Comparison of ENCODE assay signal across 10 mouse cellular contexts in genomic region chr4:43114946-43115345, GRCm38 (mm10). TPM values are rescaled to one million over a fixed set of nuclear protein-coding genes. Genes with fewer than 3 reads are reported as not detected.
DNase-seq lines count a peak whose midpoint lies in the region; ATAC-seq and TF ChIP-seq lines count a peak whose summit lies in the region.
"Had no signal": no experiment of that assay in that cellular context is flagged by ENCODE, and none has a peak within 500 bp of the region (broad histone marks: within the 10 kb centered on the region; RNA-seq: fewer than 3 reads in every experiment).

No protein-coding gene starts in this region.

- no peak overlapping the region for H3K4me2 ChIP-seq in midbrain, postnatal 0 days (ENCODE audit: low read depth, low read length, poor library complexity, severe bottlenecking)
- H3K4me2 ChIP-seq in midbrain, embryonic 15.5 days, result no peak overlapping the region
- H3K4me2 ChIP-seq in limb, embryonic 14.5 days (replicated peaks; ENCODE audit: low read depth, low read length, severe bottlenecking), result no peak overlapping the region
- H3K4me2 ChIP-seq: neural tube, embryonic 13.5 days had no signal

- ATAC-seq in midbrain, postnatal 0 days (ENCODE audit: low FRiP score), result no peak
- ATAC-seq in midbrain, embryonic 15.5 days (replicated peaks), result no peak
- no peak for ATAC-seq in limb, embryonic 14.5 days (ENCODE audit: low FRiP score, low read depth)
- ATAC-seq in monocyte, adult 5-6 weeks (replicated peaks; ENCODE audit: insufficient number of reproducible peaks, low FRiP score, low TSS enrichment, poor library complexity, severe bottlenecking), result no peak

- no peak overlapping the region for H3K27ac ChIP-seq in midbrain, postnatal 0 days (ENCODE audit: low read depth, low read length)
- H3K27ac ChIP-seq in midbrain, embryonic 15.5 days, result no peak overlapping the region
- H3K27ac ChIP-seq in limb, embryonic 14.5 days (replicated peaks; ENCODE audit: low read depth, low read length), result no peak overlapping the region
- H3K27ac ChIP-seq: neural tube, embryonic 13.5 days had no signal

- 17% methylated on average over 2 of the region's 2 CpGs for WGBS in midbrain, postnatal 0 days
- WGBS in midbrain, embryonic 15.5 days, result 19% methylated on average over 2 of the region's 2 CpGs
- WGBS in limb, embryonic 14.5 days, result 8% methylated on average over 2 of the region's 2 CpGs

- no peak for TF ChIP-seq POLR2A in limb, embryonic 14.5 days (IDR thresholded peaks at IDR 0.05; ENCODE audit: borderline replicate concordance, extremely low read depth, insufficient read depth, insufficient read length)

- no peaks in the 10 kb centered on the region for H3K9me3 ChIP-seq in midbrain, postnatal 0 days (ENCODE audit: low read length)
- H3K9me3 ChIP-seq in midbrain, embryonic 15.5 days, result no peaks in the 10 kb centered on the region
- no peaks in the 10 kb centered on the region for H3K9me3 ChIP-seq in limb, embryonic 14.5 days (ENCODE audit: control insufficient read depth, low read length)
- H3K9me3 ChIP-seq: neural tube, embryonic 13.5 days had no signal

- peak; percentile 78 for DNase-seq in midbrain, postnatal 0 days (ENCODE audit: low spot score)
- peak; percentile 29 to 40 for DNase-seq in adrenal gland, adult 18-20 months (ENCODE audit: low spot score in 2 of 2)
- peak; percentile 78 for DNase-seq in embryo, embryonic 10.5 days (ENCODE audit: low spot score)
- DNase-seq in kidney, adult 8-10 months, result peak; percentile 17 to 56
- DNase-seq in limb, embryonic 14.5 days (ENCODE audit: low spot score), result peak; percentile 77
- DNase-seq in retina, postnatal 7 days (ENCODE audit: low read depth, low spot score), result peak; percentile 51

- no peaks in the 10 kb centered on the region for H3K4me1 ChIP-seq in midbrain, postnatal 0 days (ENCODE audit: insufficient read depth, low read length)
- H3K4me1 ChIP-seq in midbrain, embryonic 15.5 days, result no peaks in the 10 kb centered on the region
- no peaks in the 10 kb centered on the region for H3K4me1 ChIP-seq in limb, embryonic 14.5 days (ENCODE audit: control insufficient read depth, insufficient read depth, low read length)
- H3K4me1 ChIP-seq: neural tube, embryonic 13.5 days had no signal

- no peaks in the 10 kb centered on the region for H3K27me3 ChIP-seq in midbrain, postnatal 0 days (ENCODE audit: insufficient read depth, low read length)
- no peaks in the 10 kb centered on the region for H3K27me3 ChIP-seq in midbrain, embryonic 15.5 days (replicated peaks)
- H3K27me3 ChIP-seq in limb, embryonic 14.5 days (ENCODE audit: control insufficient read depth, insufficient read depth, low read length), result no peaks in the 10 kb centered on the region
- H3K27me3 ChIP-seq: neural tube, embryonic 13.5 days had no signal

- no peaks in the 10 kb centered on the region for H3K36me3 ChIP-seq in midbrain, postnatal 0 days (ENCODE audit: insufficient read depth, low read length)
- H3K36me3 ChIP-seq in midbrain, embryonic 15.5 days (replicated peaks), result no peaks in the 10 kb centered on the region
- no peaks in the 10 kb centered on the region for H3K36me3 ChIP-seq in limb, embryonic 14.5 days (ENCODE audit: control insufficient read depth, insufficient read depth, low read length)

- H3K4me3 ChIP-seq in midbrain, postnatal 0 days (ENCODE audit: low read depth, low read length), result no peak overlapping the region
- no peak overlapping the region for H3K4me3 ChIP-seq in midbrain, embryonic 15.5 days
- H3K4me3 ChIP-seq in limb, embryonic 14.5 days (replicated peaks; ENCODE audit: low read length), result no peak overlapping the region
- H3K4me3 ChIP-seq: erythroblast, embryonic 14.5 days; neural tube, embryonic 13.5 days had no signal

- TF ChIP-seq CTCF in midbrain, postnatal 0 days (IDR thresholded peaks at IDR 0.05), result peak; percentile 82

- no peak overlapping the region for H3K9ac ChIP-seq in midbrain, postnatal 0 days (replicated peaks; ENCODE audit: low read length, poor library complexity, severe bottlenecking)
- no peak overlapping the region for H3K9ac ChIP-seq in midbrain, embryonic 15.5 days
- H3K9ac ChIP-seq in limb, embryonic 14.5 days (ENCODE audit: low read depth, low read length, severe bottlenecking), result no peak overlapping the region
- H3K9ac ChIP-seq: neural tube, embryonic 13.5 days had no signal

RNA-seq across cellular contexts. Expression of gene Unc13b, which starts 56.2 kb away (rescaled TPM):
- total RNA-seq in midbrain, postnatal 0 days (2014; rRNA removed), result 40.2 and 54.6 TPM in 2 replicates
- polyA plus RNA-seq in midbrain, postnatal 0 days (2015; fragmentation: Nextera tagmentation; extraction: Ambion mirVana), result 6.3 and 7.9 TPM in 2 replicates
- 20.1 and 21.2 TPM in 2 replicates for polyA plus RNA-seq in midbrain, embryonic 15.5 days (2015; fragmentation: Nextera tagmentation; extraction: Ambion mirVana)
- total RNA-seq in adrenal gland, adult 18-20 months (2021), result 10 to 100 TPM; 12.9 to 15.8 TPM
- polyA plus RNA-seq in limb, embryonic 14.5 days (2012; rRNA removed), result 6.7 and 7.2 TPM in 2 replicates
- 2.4 and 2.5 TPM in 2 replicates for polyA plus RNA-seq in limb, embryonic 14.5 days (2014; fragmentation: Nextera tagmentation; extraction: Ambion mirVana)
- 0.78 to 3.3 TPM (median 1.7 TPM) in 3 replicates for total RNA-seq in monocyte, adult 5-6 weeks (2017)
